Mouse (Mus musculus) testis, adult 2 months (tissue): ENCODE measurements around the gene Ralgps1. TPM values are rescaled to one million over a fixed set of nuclear protein-coding genes. Genes with fewer than 3 reads are reported as not detected.
"Not testable (repeated sequence)": the region's sequence is repeated elsewhere in the genome, so short reads cannot be mapped to it uniquely, and the experiment has no call there.

ENCODE experiments used
- H3K27ac ChIP-seq: fragments of 200-500 bp; 2 replicates; pipeline ENCODE4 v1.5.1; 2012; ENCODE audit warnings: low read depth, low read length; ENCODE audit not compliant: control insufficient read depth, insufficient read depth
- H3K27me3 ChIP-seq: fragments of 200-500 bp; 2 replicates; pipeline ENCODE4 v1.6.1; 2012; ENCODE audit warnings: mild to moderate bottlenecking, low read length, moderate library complexity; ENCODE audit not compliant: control insufficient read depth, insufficient read depth
- H3K36me3 ChIP-seq: fragments of 200-500 bp; 2 replicates; pipeline ENCODE4 v1.6.1; 2012; ENCODE audit warnings: mild to moderate bottlenecking, low read length; ENCODE audit not compliant: control insufficient read depth, insufficient read depth
- H3K4me1 ChIP-seq: fragments of 200-500 bp; 2 replicates; pipeline ENCODE4 v1.6.1; 2012; ENCODE audit warnings: low read length; ENCODE audit not compliant: control insufficient read depth, insufficient read depth
- H3K4me3 ChIP-seq: fragments of 200-500 bp; 2 replicates; pipeline ENCODE4 v1.5.1; 2012; ENCODE audit warnings: low read depth, mild to moderate bottlenecking, low read length, moderate library complexity, mixed read lengths; ENCODE audit not compliant: control insufficient read depth
- CTCF ChIP-seq: fragments of 200-500 bp; IDR thresholded peaks from 2 replicates; pipeline ENCODE4 v1.5.1; 2012; ENCODE audit warnings: low read depth, mild to moderate bottlenecking, inconsistent platforms, low read length, moderate library complexity; ENCODE audit not compliant: control insufficient read depth, insufficient read depth, insufficient replicate concordance
- POLR2A ChIP-seq: fragments of 200-500 bp; IDR thresholded peaks from 2 replicates; pipeline ENCODE4 v1.6.1; 2012; ENCODE audit warnings: low read depth, mild to moderate bottlenecking, inconsistent platforms, low read length, moderate library complexity; ENCODE audit not compliant: control insufficient read depth
- polyA plus RNA-seq: library from polyadenylated mRNA; depleted of rRNA; stranded (reverse); fragments of >200 nt; gene quantifications from 2 replicates; pipeline ENCODE4 v1.2.3, GENCODE M21; 2012

The Ralgps1 gene
- polyA plus RNA-seq, 1 experiment, result 33.0 TPM

- peaks cover 2% of the 10 kb centered on the region for H3K36me3 ChIP-seq
- H3K4me1 ChIP-seq, result no peaks in the 10 kb centered on the region
- H3K27ac ChIP-seq, result no peak overlapping the region
- TF ChIP-seq CTCF, result no peak
- TF ChIP-seq POLR2A, result no peak
- H3K27me3 ChIP-seq, result no peaks in the 10 kb centered on the region
- no peak overlapping the region for H3K4me3 ChIP-seq
Measured at GRCm38 (mm10) chr2:33335789-33336188, 35.5 kb downstream of the Ralgps1 start.

GRCm38 (mm10) chr2:33329622-33330021 is 41.7 kb downstream of the Ralgps1 start:
- Histone ChIP-seq H3K27me3 (no peaks in the 10 kb centered on the region), H3K4me1 (no peaks in the 10 kb centered on the region), H3K4me3 (no peak overlapping the region), H3K36me3 (no peaks in the 10 kb centered on the region; the same call in 1 of the 2 replicates), H3K27ac (no peak overlapping the region)
- no peak for TF ChIP-seq POLR2A
- TF ChIP-seq CTCF, result no peak

GRCm38 (mm10) chr2:33328941-33329340 is 42.3 kb downstream of the Ralgps1 start:
- TF ChIP-seq POLR2A (no peak), CTCF (peak; percentile 67; the same call in 1 of the 2 replicates)
- Histone ChIP-seq H3K4me3 (no peak overlapping the region), H3K27me3 (no peaks in the 10 kb centered on the region), H3K27ac (no peak overlapping the region), H3K36me3 (no peaks in the 10 kb centered on the region; the same call in 1 of the 2 replicates), H3K4me1 (no peaks in the 10 kb centered on the region)

- TF ChIP-seq POLR2A (no peak), CTCF (no peak)
- H3K27ac ChIP-seq, result no peak overlapping the region
- no peaks in the 10 kb centered on the region for H3K4me1 ChIP-seq
- H3K27me3 ChIP-seq, result no peaks in the 10 kb centered on the region
- H3K36me3 ChIP-seq, result no peaks in the 10 kb centered on the region; the same call in 1 of the 2 replicates
- H3K4me3 ChIP-seq, result no peak overlapping the region
Measured at GRCm38 (mm10) chr2:33325359-33325758, 45.9 kb downstream of the Ralgps1 start.

- Histone ChIP-seq H3K27me3 (no peaks in the 10 kb centered on the region), H3K27ac (no peak overlapping the region), H3K4me1 (no peaks in the 10 kb centered on the region), H3K36me3 (peaks cover 1% of the 10 kb centered on the region; the same call in 1 of the 2 replicates), H3K4me3 (no peak overlapping the region)
- TF ChIP-seq POLR2A (no peak), CTCF (no peak)
Measured at GRCm38 (mm10) chr2:33323799-33324595, 47.3 kb downstream of the Ralgps1 start.

- H3K36me3 ChIP-seq, H3K27ac ChIP-seq, H3K4me1 ChIP-seq, H3K4me3 ChIP-seq, H3K27me3 ChIP-seq: not testable (repeated sequence)
Measured at GRCm38 (mm10) chr2:33323043-33323625, 48.2 kb downstream of the Ralgps1 start.

- H3K4me1 ChIP-seq, result no peaks in the 10 kb centered on the region
- H3K27me3 ChIP-seq, result no peaks in the 10 kb centered on the region
- H3K36me3 ChIP-seq, result peaks cover 1% of the 10 kb centered on the region; the same call in 1 of the 2 replicates
- TF ChIP-seq CTCF (no peak), POLR2A (no peak)
- H3K27ac ChIP-seq, result no peak overlapping the region
- no peak overlapping the region for H3K4me3 ChIP-seq
Measured at GRCm38 (mm10) chr2:33321641-33322040, 49.6 kb downstream of the Ralgps1 start.
